Mouse (Mus musculus): ENCODE results near the gene Obox2. TPM values are rescaled to one million over a fixed set of nuclear protein-coding genes. Genes with fewer than 3 reads are reported as not detected.

Obox2 gene
- not detected in 2 replicates for polyA plus RNA-seq (2012; rRNA removed)

GRCm38 (mm10) chr7:15388421-15388998, at the start of gene Obox2, which contains the start of gene Obox1:
Gene Obox2, plus strand, starts transcription at chr7:15388721.
Gene Obox1, plus strand, starts transcription at chr7:15388948.

Other genes starting within 250 kb of the Obox2 start
- gene Obox1, start 227 bp downstream of the Obox2 start, polyA plus RNA-seq (2012; rRNA removed), result not detected in 2 replicates

Measured in liver, embryonic 14 days (tissue).